Mouse (Mus musculus) colon, adult 2 months (tissue): Measurements from ENCODE around the gene Gm3285. TPM values are rescaled to one million over a fixed set of nuclear protein-coding genes. Genes with fewer than 3 reads are reported as not detected.

Experiments used
- polyA plus RNA-seq: library from polyadenylated mRNA; depleted of rRNA; stranded (reverse); fragments of >200 nt; gene quantifications from 2 replicates; pipeline ENCODE4 v1.2.3, GENCODE M21; 2012; rRNA removed

Gm3285 gene
- polyA plus RNA-seq: not detected in 2 replicates

DNA sequence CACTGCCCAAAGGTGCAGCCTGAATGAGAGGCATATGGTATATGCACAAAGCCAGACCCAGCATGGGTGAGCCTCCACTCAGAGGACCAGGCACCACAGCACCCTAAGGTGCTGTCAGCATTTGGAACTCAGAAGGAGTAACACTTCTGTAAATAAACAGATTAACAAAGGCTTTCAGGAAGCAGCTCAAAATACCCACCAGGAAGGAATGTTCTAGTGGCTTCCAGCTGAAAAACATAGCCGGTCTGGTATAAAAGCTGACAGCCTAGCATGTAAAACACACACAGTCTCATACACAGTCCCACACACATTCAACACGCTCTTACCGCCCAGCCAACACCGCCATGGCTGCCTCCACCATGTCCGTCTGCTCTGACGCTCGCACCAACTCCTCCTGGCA, at the start of gene Gm3285:
Gene Gm3285 (plus strand): TSS at position 301 of the 400 bp plus-strand sequence.

DNA sequence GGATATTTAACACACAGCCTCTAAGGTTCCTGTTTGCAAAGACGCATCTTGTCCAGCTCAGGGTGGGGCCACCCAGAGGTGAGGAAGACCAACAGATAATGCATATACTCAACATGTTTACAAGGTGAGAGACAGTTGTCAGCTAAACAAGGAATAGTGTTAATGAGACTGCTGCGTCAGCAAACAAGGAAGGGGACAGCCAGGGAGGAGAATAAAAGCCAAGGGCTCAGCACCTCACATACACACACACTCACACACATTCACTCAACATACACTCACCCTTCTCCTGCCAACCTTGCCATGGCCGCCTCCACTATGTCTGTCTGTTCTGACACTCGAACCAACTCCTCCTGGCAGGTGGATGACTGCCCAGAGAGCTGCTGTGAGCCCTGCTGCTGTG, 47.4 kb upstream of the Gm3285 start, which contains the start of gene Gm2696:
Gene Gm2696 (plus strand): TSS at position 301 of the 400 bp plus-strand sequence.

DNA sequence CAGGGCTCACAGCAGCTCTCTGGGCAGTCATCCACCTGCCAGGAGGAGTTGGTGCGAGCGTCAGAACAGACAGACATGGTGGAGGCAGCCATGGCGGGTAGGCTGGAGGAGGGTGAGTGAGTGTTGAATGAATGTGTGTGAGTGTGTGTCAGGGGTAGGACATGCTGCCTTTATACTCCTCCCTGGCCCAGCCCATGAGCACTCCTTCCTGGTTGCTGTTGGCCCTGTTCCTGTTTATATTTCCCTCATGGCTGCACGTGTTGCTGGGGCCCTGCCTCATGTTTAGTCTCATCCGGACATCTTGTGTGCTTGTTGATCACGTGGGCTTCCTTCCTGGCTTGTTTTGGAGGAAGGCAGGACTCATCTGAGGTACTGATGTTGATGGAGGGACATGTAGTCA, 34.8 kb upstream of the Gm3285 start, which contains the start of gene Krtap10-4:
Gene Krtap10-4 (minus strand): TSS at position 145 of the 400 bp plus-strand sequence.

DNA sequence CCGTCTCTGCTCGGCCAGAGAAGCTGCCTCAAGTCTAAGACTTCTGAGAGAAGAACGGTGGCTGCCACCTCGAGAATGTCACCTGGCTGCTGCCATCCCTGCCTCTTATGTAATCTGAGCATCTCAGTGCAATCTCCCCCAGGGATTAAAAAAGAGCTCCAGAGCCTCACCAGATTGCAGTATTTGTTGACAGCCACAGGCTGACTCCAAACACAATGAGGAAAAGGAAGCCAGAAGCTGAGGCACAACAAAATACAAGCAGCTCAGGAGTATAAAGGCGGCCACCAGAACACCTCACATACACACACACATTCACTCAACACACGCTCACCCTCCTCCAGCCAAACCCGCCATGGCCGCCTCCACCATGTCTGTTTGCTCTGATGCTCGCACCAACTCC, 26.1 kb upstream of the Gm3285 start, which contains the start of gene Krtap10-10:
Gene Krtap10-10 (plus strand): TSS at position 301 of the 400 bp plus-strand sequence.

DNA sequence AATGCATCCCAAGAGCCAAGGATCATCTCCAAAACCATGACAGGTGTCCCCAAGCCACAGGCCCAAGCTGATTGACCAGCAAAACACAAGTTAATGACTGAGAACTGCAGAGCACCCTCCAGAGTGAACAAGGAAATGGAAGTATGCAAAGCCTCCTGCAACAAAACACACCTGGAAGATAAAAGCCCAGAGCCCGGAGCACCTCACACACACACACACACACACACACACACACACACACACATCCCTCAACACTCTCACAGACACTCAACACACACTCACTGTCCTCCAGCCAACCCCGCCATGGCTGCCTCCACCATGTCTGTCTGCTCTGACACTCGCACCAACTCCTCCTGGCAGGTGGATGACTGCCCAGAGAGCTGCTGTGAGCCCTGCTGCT, 15.3 kb upstream of the Gm3285 start, which contains the start of gene Gm36176:
Gene Gm36176 (plus strand): TSS at position 301 of the 400 bp plus-strand sequence.

DNA sequence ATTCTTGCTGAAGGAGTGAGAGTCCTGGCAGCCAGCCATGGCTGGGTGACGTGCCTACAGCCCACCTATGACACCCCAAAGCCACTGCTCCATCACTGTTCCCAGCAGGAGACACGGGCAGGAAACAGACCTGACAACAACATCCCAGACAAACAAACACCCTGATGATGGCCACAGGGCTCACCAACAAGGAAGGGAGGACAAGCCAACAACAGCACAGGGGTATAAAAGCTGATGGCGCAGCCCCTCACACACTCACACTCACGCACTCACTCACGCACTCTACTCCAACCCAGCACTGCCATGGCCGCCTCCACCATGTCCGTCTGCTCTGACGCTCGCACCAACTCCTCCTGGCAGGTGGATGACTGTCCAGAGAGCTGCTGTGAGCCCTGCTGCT, 9.2 kb upstream of the Gm3285 start, which contains the start of gene Gm10318:
Gene Gm10318 (plus strand): TSS at position 301 of the 400 bp plus-strand sequence.

DNA sequence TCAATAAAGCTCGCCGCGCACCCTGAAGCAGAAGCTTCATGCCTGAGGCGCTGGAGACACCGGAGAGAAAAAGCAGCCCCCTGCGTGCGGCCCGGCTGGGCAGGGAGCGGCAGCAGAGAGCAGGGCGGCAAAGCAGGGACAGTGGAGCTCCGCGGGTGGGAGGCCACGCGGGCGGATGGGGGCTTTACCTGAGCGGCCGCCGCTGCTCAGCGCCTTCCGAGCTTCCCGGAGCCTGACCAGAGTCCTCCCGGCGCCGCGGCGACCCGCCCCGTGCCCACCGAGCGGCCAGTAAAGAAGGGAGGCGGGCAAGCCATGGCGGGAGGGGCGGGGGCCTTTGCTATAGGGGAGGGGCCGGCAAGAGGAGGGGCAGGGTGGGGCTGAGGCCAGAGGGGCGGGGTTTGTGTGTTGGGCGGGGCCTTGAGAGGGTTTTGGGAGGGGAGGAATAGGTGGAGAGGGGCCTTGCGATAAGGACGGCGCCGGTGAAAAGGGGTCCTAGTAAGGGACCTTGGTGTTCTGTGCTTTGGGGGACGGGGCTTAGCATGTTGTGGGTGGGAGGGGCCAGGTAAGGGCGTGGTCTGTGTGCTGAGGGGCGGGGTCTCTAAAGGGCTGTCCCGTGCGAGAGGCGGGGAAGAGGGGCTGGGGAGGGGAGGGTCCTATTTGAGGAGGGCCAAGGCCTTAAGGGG, 40.6 kb downstream of the Gm3285 start, which contains the start of gene Lrrc3:
Gene Lrrc3 (minus strand): TSS at position 326 of the 683 bp plus-strand sequence.

Other genes with a start within 250 kb of the Gm3285 start
- 34.4 and 39.8 TPM in 2 replicates for gene Ube2g2, start 239.7 kb upstream of the Gm3285 start, polyA plus RNA-seq
- 0.62 and 0.70 TPM in 2 replicates for gene Tspear, start 175.4 kb upstream of the Gm3285 start, polyA plus RNA-seq
- not detected in 2 replicates for gene Gm19402, start 171.2 kb upstream of the Gm3285 start, polyA plus RNA-seq
- gene Gm9508, start 164.7 kb upstream of the Gm3285 start, polyA plus RNA-seq: not detected in 2 replicates
- gene Gm10272, start 155.3 kb upstream of the Gm3285 start, polyA plus RNA-seq: not detected in 2 replicates
- not detected in 2 replicates for gene Gm10024, start 150.5 kb upstream of the Gm3285 start, polyA plus RNA-seq
- not detected in 2 replicates for gene Gm10142, start 146.2 kb upstream of the Gm3285 start, polyA plus RNA-seq
- gene Krtap12-1, start 141.4 kb upstream of the Gm3285 start, polyA plus RNA-seq: not detected in 2 replicates
- not detected in 2 replicates for gene Gm10100, start 135.5 kb upstream of the Gm3285 start, polyA plus RNA-seq
- gene Gm18596, start 119.3 kb upstream of the Gm3285 start, polyA plus RNA-seq: not detected in 2 replicates
- gene Gm9736, start 110.6 kb upstream of the Gm3285 start, polyA plus RNA-seq: not detected in 2 replicates
- not detected in 2 replicates for gene Gm3233, start 102.3 kb upstream of the Gm3285 start, polyA plus RNA-seq
- not detected in 2 replicates for gene Gm3238, start 90.7 kb upstream of the Gm3285 start, polyA plus RNA-seq
- not detected in 2 replicates for gene Gm7138, start 85.0 kb upstream of the Gm3285 start, polyA plus RNA-seq
- not detected in 2 replicates for gene Gm3250, start 79.4 kb upstream of the Gm3285 start, polyA plus RNA-seq
- gene Gm7137, start 73.8 kb upstream of the Gm3285 start, polyA plus RNA-seq: not detected in 2 replicates
- not detected in 2 replicates for gene Gm9639, start 66.9 kb upstream of the Gm3285 start, polyA plus RNA-seq
- not detected in 2 replicates for gene Gm19668, start 62.8 kb upstream of the Gm3285 start, polyA plus RNA-seq
- gene Gm9507, start 50.1 kb upstream of the Gm3285 start, polyA plus RNA-seq: not detected in 2 replicates
- gene Gm2696, start 47.3 kb upstream of the Gm3285 start, polyA plus RNA-seq: not detected in 2 replicates
- not detected in 2 replicates for gene Krtap10-4, start 34.9 kb upstream of the Gm3285 start, polyA plus RNA-seq
- gene Krtap10-10, start 26.0 kb upstream of the Gm3285 start, polyA plus RNA-seq: not detected in 2 replicates
- not detected in 2 replicates for gene Gm36176, start 15.2 kb upstream of the Gm3285 start, polyA plus RNA-seq
- gene Gm10318, start 9.1 kb upstream of the Gm3285 start, polyA plus RNA-seq: not detected in 2 replicates
- gene Lrrc3, start 40.6 kb downstream of the Gm3285 start, polyA plus RNA-seq: 7.3 and 8.4 TPM in 2 replicates
- 1.2 and 1.9 TPM in 2 replicates for gene Trpm2, start 108.6 kb downstream of the Gm3285 start, polyA plus RNA-seq
- 44.0 and 48.6 TPM in 2 replicates for gene 1810043G02Rik, start 116.5 kb downstream of the Gm3285 start, polyA plus RNA-seq
- 165 and 180 TPM in 2 replicates for gene Pfkl, start 148.1 kb downstream of the Gm3285 start, polyA plus RNA-seq
- 0.94 and 1.2 TPM in 2 replicates for gene Dnmt3l, start 180.0 kb downstream of the Gm3285 start, polyA plus RNA-seq
- 0.74 and 1.1 TPM in 2 replicates for gene Aire, start 181.6 kb downstream of the Gm3285 start, polyA plus RNA-seq
- 15.3 and 15.4 TPM in 2 replicates for gene Icosl, start 207.3 kb downstream of the Gm3285 start, polyA plus RNA-seq